24 mouse cellular contexts compared by ENCODE assay signal in genomic region chr14:108531401-108531800, GRCm38 (mm10).
"Had no signal": no experiment of that assay in that cellular context is flagged by ENCODE, and none has a peak within 500 bp of the region (broad histone marks: within the 10 kb centered on the region; RNA-seq: fewer than 3 reads in every experiment).

No protein-coding gene starts in this region.

- H3K9me3 ChIP-seq: heart, embryonic 10.5 days; heart, embryonic 12.5 days; hindbrain, embryonic 10.5 days; intestine, embryonic 15.5 days; limb, embryonic 10.5 days; limb, embryonic 12.5 days had no signal

- H3K4me3 ChIP-seq: gastrocnemius, adult 2 months; heart, embryonic 10.5 days; heart, embryonic 12.5 days; hindbrain, embryonic 10.5 days; intestine, embryonic 15.5 days; layer of hippocampus, adult 2 months; left cerebral cortex, adult 2 months; limb, embryonic 10.5 days; limb, embryonic 12.5 days had no signal

- H3K36me3 ChIP-seq: heart, embryonic 10.5 days; heart, embryonic 12.5 days; hindbrain, embryonic 10.5 days; intestine, embryonic 15.5 days; limb, embryonic 10.5 days; limb, embryonic 12.5 days had no signal

- H3K4me2 ChIP-seq: heart, embryonic 12.5 days; intestine, embryonic 15.5 days; limb, embryonic 12.5 days; liver, embryonic 11.5 days had no signal

- H3K27me3 ChIP-seq: heart, embryonic 12.5 days; intestine, embryonic 15.5 days; limb, embryonic 12.5 days had no signal

- H3K27ac ChIP-seq: gastrocnemius, adult 2 months; heart, embryonic 10.5 days; hindbrain, embryonic 10.5 days; intestine, embryonic 15.5 days; layer of hippocampus, adult 2 months; left cerebral cortex, adult 2 months; limb, embryonic 10.5 days; limb, embryonic 12.5 days had no signal

- H3K9ac ChIP-seq: heart, embryonic 12.5 days; intestine, embryonic 15.5 days; limb, embryonic 12.5 days had no signal

- DNase-seq: gastrocnemius, adult 2 months; gastrocnemius, postnatal 10 days; gastrocnemius, postnatal 25 days; heart, adult 18-20 months; heart, postnatal 10 days; heart, postnatal 4 days; kidney, adult 18-20 months; kidney, adult 8-10 months; kidney, postnatal 10 days; kidney, postnatal 25 days; kidney, postnatal 4 days; liver had no signal

- ATAC-seq: forebrain, embryonic 16.5 days; inflammation-experienced regulatory T-cells, adult 6 months; intestine, embryonic 15.5 days; intestine, postnatal 0 days had no signal

- H3K4me1 ChIP-seq: heart, embryonic 10.5 days; heart, embryonic 12.5 days; hindbrain, embryonic 10.5 days; intestine, embryonic 15.5 days; limb, embryonic 10.5 days; limb, embryonic 12.5 days had no signal
